Mouse (Mus musculus): ENCODE measurements around the gene Crybb1. TPM values are rescaled to one million over a fixed set of nuclear protein-coding genes. Genes with fewer than 3 reads are reported as not detected.
A peak's percentile ranks its signal among the peaks of the same experiment; 100 is the strongest.

Crybb1 gene
- total and polyA plus RNA-seq, 2 experiments, result not detected

GRCm38 (mm10) chr5:112249106-112249505 lies 6.5 kb upstream of the Crybb1 start:
- H3K4me1 ChIP-seq (ENCODE audit: control insufficient read depth, insufficient read depth, low read length), result no peaks in the 10 kb centered on the region
- H3K27me3 ChIP-seq (ENCODE audit: control insufficient read depth, insufficient read depth, low read length), result no peaks in the 10 kb centered on the region
- no peak for DNase-seq (ENCODE audit: extremely low read depth, low read depth, low spot score)
- H3K79me2 ChIP-seq (ENCODE audit: control insufficient read depth, insufficient read depth, low read length), result no peaks in the 10 kb centered on the region
- TF ChIP-seq POLR2A (IDR thresholded peaks at IDR 0.05; ENCODE audit: extremely low read depth, insufficient read depth, low read length) (no peak), CTCF (IDR thresholded peaks at IDR 0.05; ENCODE audit: low read depth, low read length) (no peak)
- H3K27ac ChIP-seq (replicated peaks; ENCODE audit: insufficient read depth, low read depth, low read length), result no peak overlapping the region
- 93% methylated on average over 11 of the region's 11 CpGs for WGBS
- H3K36me3 ChIP-seq (ENCODE audit: control insufficient read depth, insufficient read depth, low read length), result no peaks in the 10 kb centered on the region
- no peak overlapping the region for H3K9ac ChIP-seq (ENCODE audit: low read depth, low read length)
- H3K4me3 ChIP-seq (ENCODE audit: insufficient read depth, low read depth, low read length), result no peak overlapping the region

GRCm38 (mm10) chr5:112252400-112252799 lies 3.2 kb upstream of the Crybb1 start, which contains the start of gene Cryba4:
TSS of gene Cryba4 (minus strand) at chr5:112252518.
- Histone ChIP-seq H3K9ac (ENCODE audit: low read depth, low read length) (no peak within 1 kb of the TSS), H3K27me3 (ENCODE audit: control insufficient read depth, insufficient read depth, low read length) (no peaks in the 10 kb centered on the region), H3K36me3 (ENCODE audit: control insufficient read depth, insufficient read depth, low read length) (no peaks in the 10 kb centered on the region), H3K4me1 (ENCODE audit: control insufficient read depth, insufficient read depth, low read length) (no peaks in the 10 kb centered on the region), H3K79me2 (ENCODE audit: control insufficient read depth, insufficient read depth, low read length) (no peaks in the 10 kb centered on the region), H3K4me3 (ENCODE audit: insufficient read depth, low read depth, low read length) (no peak within 1 kb of the TSS), H3K27ac (replicated peaks; ENCODE audit: insufficient read depth, low read depth, low read length) (no peak within 1 kb of the TSS)
- TF ChIP-seq POLR2A (IDR thresholded peaks at IDR 0.05; ENCODE audit: extremely low read depth, insufficient read depth, low read length) (no peak), CTCF (IDR thresholded peaks at IDR 0.05; ENCODE audit: low read depth, low read length) (no peak)
- WGBS, result 74% methylated on average over 2 of the region's 2 CpGs
- DNase-seq (ENCODE audit: extremely low read depth, low read depth, low spot score), result no peak

- Histone ChIP-seq H3K79me2 (ENCODE audit: control insufficient read depth, insufficient read depth, low read length) (no peaks in the 10 kb centered on the region), H3K27me3 (ENCODE audit: control insufficient read depth, insufficient read depth, low read length) (no peaks in the 10 kb centered on the region), H3K36me3 (ENCODE audit: control insufficient read depth, insufficient read depth, low read length) (no peaks in the 10 kb centered on the region), H3K4me1 (ENCODE audit: control insufficient read depth, insufficient read depth, low read length) (no peaks in the 10 kb centered on the region), H3K27ac (replicated peaks; ENCODE audit: insufficient read depth, low read depth, low read length) (no peak overlapping the region), H3K9ac (ENCODE audit: low read depth, low read length) (no peak overlapping the region), H3K4me3 (ENCODE audit: insufficient read depth, low read depth, low read length) (no peak overlapping the region)
- DNase-seq (ENCODE audit: extremely low read depth, low read depth, low spot score), result no peak
- TF ChIP-seq CTCF (IDR thresholded peaks at IDR 0.05; ENCODE audit: low read depth, low read length) (no peak), POLR2A (IDR thresholded peaks at IDR 0.05; ENCODE audit: extremely low read depth, insufficient read depth, low read length) (no peak)
- 74% methylated on average over 8 of the region's 8 CpGs for WGBS
These were observed 2.4 kb upstream of the Crybb1 start for GRCm38 (mm10) chr5:112253169-112253568.

- Histone ChIP-seq H3K36me3 (ENCODE audit: control insufficient read depth, insufficient read depth, low read length) (no peaks in the 10 kb centered on the region), H3K27me3 (ENCODE audit: control insufficient read depth, insufficient read depth, low read length) (no peaks in the 10 kb centered on the region), H3K9ac (ENCODE audit: low read depth, low read length) (no peak overlapping the region), H3K79me2 (ENCODE audit: control insufficient read depth, insufficient read depth, low read length) (no peaks in the 10 kb centered on the region), H3K4me1 (ENCODE audit: control insufficient read depth, insufficient read depth, low read length) (no peaks in the 10 kb centered on the region), H3K27ac (replicated peaks; ENCODE audit: insufficient read depth, low read depth, low read length) (no peak overlapping the region; the same call in 1 of the 2 replicates), H3K4me3 (ENCODE audit: insufficient read depth, low read depth, low read length) (no peak overlapping the region)
- no peak for TF ChIP-seq CTCF (IDR thresholded peaks at IDR 0.05; ENCODE audit: low read depth, low read length)
- no peak for TF ChIP-seq POLR2A (IDR thresholded peaks at IDR 0.05; ENCODE audit: extremely low read depth, insufficient read depth, low read length)
- peak; percentile 13 for DNase-seq (ENCODE audit: extremely low read depth, low read depth, low spot score)
- WGBS, result 50% methylated on average over 7 of the region's 7 CpGs
These were observed 1.3 kb upstream of the Crybb1 start for GRCm38 (mm10) chr5:112254282-112254806.

- H3K4me1 ChIP-seq (ENCODE audit: control insufficient read depth, insufficient read depth, low read length), result no peaks in the 10 kb centered on the region
- no peaks in the 10 kb centered on the region for H3K27me3 ChIP-seq (ENCODE audit: control insufficient read depth, insufficient read depth, low read length)
- 90% methylated on average over 9 of the region's 9 CpGs for WGBS
- no peak overlapping the region for H3K9ac ChIP-seq (ENCODE audit: low read depth, low read length)
- no peaks in the 10 kb centered on the region for H3K36me3 ChIP-seq (ENCODE audit: control insufficient read depth, insufficient read depth, low read length)
- DNase-seq (ENCODE audit: extremely low read depth, low read depth, low spot score), result no peak
- H3K79me2 ChIP-seq (ENCODE audit: control insufficient read depth, insufficient read depth, low read length), result no peaks in the 10 kb centered on the region
- H3K4me3 ChIP-seq (ENCODE audit: insufficient read depth, low read depth, low read length), result no peak overlapping the region
- H3K27ac ChIP-seq (replicated peaks; ENCODE audit: insufficient read depth, low read depth, low read length), result no peak overlapping the region
- TF ChIP-seq CTCF (IDR thresholded peaks at IDR 0.05; ENCODE audit: low read depth, low read length) (no peak), POLR2A (IDR thresholded peaks at IDR 0.05; ENCODE audit: extremely low read depth, insufficient read depth, low read length) (no peak)
These were observed 842 bp downstream of the Crybb1 start for GRCm38 (mm10) chr5:112256457-112256856.

- Histone ChIP-seq H3K27ac (replicated peaks; ENCODE audit: insufficient read depth, low read depth, low read length) (no peak overlapping the region), H3K36me3 (ENCODE audit: control insufficient read depth, insufficient read depth, low read length) (no peaks in the 10 kb centered on the region), H3K4me3 (ENCODE audit: insufficient read depth, low read depth, low read length) (no peak overlapping the region), H3K79me2 (ENCODE audit: control insufficient read depth, insufficient read depth, low read length) (no peaks in the 10 kb centered on the region), H3K9ac (ENCODE audit: low read depth, low read length) (no peak overlapping the region), H3K27me3 (ENCODE audit: control insufficient read depth, insufficient read depth, low read length) (no peaks in the 10 kb centered on the region), H3K4me1 (ENCODE audit: control insufficient read depth, insufficient read depth, low read length) (no peaks in the 10 kb centered on the region)
- TF ChIP-seq CTCF (IDR thresholded peaks at IDR 0.05; ENCODE audit: low read depth, low read length) (no peak), POLR2A (IDR thresholded peaks at IDR 0.05; ENCODE audit: extremely low read depth, insufficient read depth, low read length) (no peak)
- DNase-seq (ENCODE audit: extremely low read depth, low read depth, low spot score), result no peak
- 96% methylated on average over 3 of the region's 3 CpGs for whole genome bisulfite sequencing
These were observed 2.3 kb downstream of the Crybb1 start for GRCm38 (mm10) chr5:112257896-112258295.
